Mouse (Mus musculus): ENCODE data around the gene Shisal1. TPM values are rescaled to one million over a fixed set of nuclear protein-coding genes. Genes with fewer than 3 reads are reported as not detected.
A peak's percentile ranks its signal among the peaks of the same experiment; 100 is the strongest.

Shisal1 gene
- polyA plus RNA-seq, 1 experiment from 2014 or later = 4.2 TPM

GRCm38 (mm10) chr15:84418266-84418610, 28.7 kb downstream of the Shisal1 start:
- Histone ChIP-seq H3K27me3 (peaks cover 23% of the 10 kb centered on the region; the same call in 1 of the 2 replicates), H3K36me3 (no peaks in the 10 kb centered on the region), H3K27ac (no peak overlapping the region), H3K4me2 (replicated peaks) (no peak overlapping the region), H3K9me3 (no peaks in the 10 kb centered on the region), H3K9ac (no peak overlapping the region), H3K4me3 (no peak overlapping the region), H3K4me1 (peaks cover 11% of the 10 kb centered on the region)
- 46% methylated on average over 4 of the region's 4 CpGs for WGBS
- ATAC-seq (ENCODE audit: insufficient number of reproducible peaks, insufficient read depth, low FRiP score, low TSS enrichment) = no peak

GRCm38 (mm10) chr15:84417592-84418265, 29.2 kb downstream of the Shisal1 start:
- H3K4me2 ChIP-seq (replicated peaks) = no peak overlapping the region
- H3K9me3 ChIP-seq = no peaks in the 10 kb centered on the region
- H3K4me3 ChIP-seq = no peak overlapping the region
- H3K27ac ChIP-seq = no peak overlapping the region
- peaks cover 11% of the 10 kb centered on the region for H3K4me1 ChIP-seq
- H3K36me3 ChIP-seq = no peaks in the 10 kb centered on the region
- no peak for ATAC-seq (ENCODE audit: insufficient number of reproducible peaks, insufficient read depth, low FRiP score, low TSS enrichment)
- 24% methylated on average over 13 of the region's 13 CpGs for WGBS
- peaks cover 19% of the 10 kb centered on the region; the same call in 1 of the 2 replicates for H3K27me3 ChIP-seq
- no peak overlapping the region for H3K9ac ChIP-seq

- Histone ChIP-seq H3K27me3 (0 out of 2 replicates have a peak, but pooled peaks cover 18% of the 10 kb centered on the region), H3K27ac (no peak overlapping the region), H3K4me1 (peaks cover 16% of the 10 kb centered on the region), H3K9me3 (no peaks in the 10 kb centered on the region), H3K36me3 (no peaks in the 10 kb centered on the region), H3K4me2 (replicated peaks) (no peak overlapping the region), H3K9ac (no peak overlapping the region), H3K4me3 (no peak overlapping the region)
- 69% methylated on average over 14 of the region's 14 CpGs for WGBS
- ATAC-seq (ENCODE audit: insufficient number of reproducible peaks, insufficient read depth, low FRiP score, low TSS enrichment) = no peak; the same call in 1 of the 2 replicates
These were observed 29.9 kb downstream of the Shisal1 start for GRCm38 (mm10) chr15:84417017-84417416.

- Histone ChIP-seq H3K27ac (no peak overlapping the region), H3K4me2 (replicated peaks) (no peak overlapping the region), H3K36me3 (no peaks in the 10 kb centered on the region), H3K4me1 (peaks cover 21% of the 10 kb centered on the region), H3K9ac (no peak overlapping the region), H3K9me3 (no peaks in the 10 kb centered on the region), H3K27me3 (0 out of 2 replicates have a peak, but pooled peaks cover 10% of the 10 kb centered on the region), H3K4me3 (no peak overlapping the region)
- no peak for ATAC-seq (ENCODE audit: insufficient number of reproducible peaks, insufficient read depth, low FRiP score, low TSS enrichment)
- 44% methylated on average over 9 of the region's 9 CpGs for WGBS
These were observed 32.7 kb downstream of the Shisal1 start for GRCm38 (mm10) chr15:84414040-84414848.

- 19% methylated on average over 6 of the region's 6 CpGs for WGBS
- Histone ChIP-seq H3K4me3 (no peak overlapping the region), H3K9me3 (no peaks in the 10 kb centered on the region), H3K27me3 (peaks cover 10% of the 10 kb centered on the region; the same call in 1 of the 2 replicates), H3K4me2 (replicated peaks) (no peak overlapping the region), H3K36me3 (no peaks in the 10 kb centered on the region), H3K9ac (no peak overlapping the region; the same call in 1 of the 2 replicates), H3K27ac (no peak overlapping the region), H3K4me1 (peaks cover 35% of the 10 kb centered on the region; the same call in 1 of the 2 replicates)
- no peak for ATAC-seq (ENCODE audit: insufficient number of reproducible peaks, insufficient read depth, low FRiP score, low TSS enrichment)
These were observed 34.5 kb downstream of the Shisal1 start for GRCm38 (mm10) chr15:84412409-84412808.

GRCm38 (mm10) chr15:84410052-84410451, 36.8 kb downstream of the Shisal1 start:
- Histone ChIP-seq H3K9ac (no peak overlapping the region), H3K4me2 (replicated peaks) (no peak overlapping the region), H3K9me3 (no peaks in the 10 kb centered on the region), H3K27ac (peak overlapping the region; percentile 77), H3K36me3 (no peaks in the 10 kb centered on the region), H3K4me1 (peaks cover 35% of the 10 kb centered on the region; the same call in 1 of the 2 replicates), H3K4me3 (no peak overlapping the region), H3K27me3 (peaks cover 11% of the 10 kb centered on the region; the same call in 1 of the 2 replicates)
- peak; percentile 31; the same call in 1 of the 2 replicates for ATAC-seq (ENCODE audit: insufficient number of reproducible peaks, insufficient read depth, low FRiP score, low TSS enrichment)
- WGBS = 32% methylated on average over 8 of the region's 8 CpGs

- Histone ChIP-seq H3K36me3 (no peaks in the 10 kb centered on the region), H3K4me1 (peaks cover 35% of the 10 kb centered on the region; the same call in 1 of the 2 replicates), H3K9ac (no peak overlapping the region), H3K9me3 (no peaks in the 10 kb centered on the region), H3K27me3 (peaks cover 11% of the 10 kb centered on the region; the same call in 1 of the 2 replicates), H3K27ac (no peak overlapping the region), H3K4me3 (no peak overlapping the region), H3K4me2 (replicated peaks) (no peak overlapping the region)
- ATAC-seq (ENCODE audit: insufficient number of reproducible peaks, insufficient read depth, low FRiP score, low TSS enrichment) = no peak
- 28% methylated on average over 3 of the region's 3 CpGs for WGBS
These were observed 38.3 kb downstream of the Shisal1 start for GRCm38 (mm10) chr15:84408576-84408975.

GRCm38 (mm10) chr15:84405759-84406158, 41.1 kb downstream of the Shisal1 start:
- Histone ChIP-seq H3K9ac (no peak overlapping the region), H3K36me3 (no peaks in the 10 kb centered on the region), H3K4me2 (replicated peaks) (no peak overlapping the region), H3K4me3 (no peak overlapping the region), H3K4me1 (peaks cover 27% of the 10 kb centered on the region; the same call in 1 of the 2 replicates), H3K27me3 (peaks cover 14% of the 10 kb centered on the region; the same call in 1 of the 2 replicates), H3K9me3 (no peaks in the 10 kb centered on the region), H3K27ac (no peak overlapping the region)
- ATAC-seq (ENCODE audit: insufficient number of reproducible peaks, insufficient read depth, low FRiP score, low TSS enrichment) = no peak
- WGBS = 88% methylated on average over 3 of the region's 3 CpGs

GRCm38 (mm10) chr15:84403454-84404113, 43.3 kb downstream of the Shisal1 start:
- ATAC-seq (ENCODE audit: insufficient number of reproducible peaks, insufficient read depth, low FRiP score, low TSS enrichment) = no peak
- H3K9ac ChIP-seq = no peak overlapping the region

GRCm38 (mm10) chr15:84398617-84399016, 48.3 kb downstream of the Shisal1 start:
- ATAC-seq (ENCODE audit: insufficient number of reproducible peaks, insufficient read depth, low FRiP score, low TSS enrichment) = no peak

More at GRCm38 (mm10) chr15:84403454-84404113, 43.3 kb downstream of the Shisal1 start:
- 0 out of 2 replicates have a peak overlapping the region, but pooled peaks have one; percentile 12 for H3K27ac ChIP-seq
- no peaks in the 10 kb centered on the region for H3K9me3 ChIP-seq
- H3K36me3 ChIP-seq = no peaks in the 10 kb centered on the region
- no peak overlapping the region for H3K4me3 ChIP-seq
- 46% methylated on average over 10 of the region's 10 CpGs for WGBS
- peaks cover 14% of the 10 kb centered on the region; the same call in 1 of the 2 replicates for H3K27me3 ChIP-seq
- H3K4me1 ChIP-seq = peaks cover 11% of the 10 kb centered on the region; the same call in 1 of the 2 replicates
- no peak overlapping the region for H3K4me2 ChIP-seq (replicated peaks)

GRCm38 (mm10) chr15:84397663-84398169, 49.2 kb downstream of the Shisal1 start:
- Histone ChIP-seq H3K4me2 (replicated peaks) (no peak overlapping the region), H3K4me3 (no peak overlapping the region), H3K27me3 (no peaks in the 10 kb centered on the region), H3K9ac (no peak overlapping the region), H3K4me1 (peaks cover 7% of the 10 kb centered on the region; the same call in 1 of the 2 replicates), H3K9me3 (no peaks in the 10 kb centered on the region), H3K27ac (no peak overlapping the region), H3K36me3 (no peaks in the 10 kb centered on the region)
- 65% methylated on average over 14 of the region's 14 CpGs for WGBS
- no peak for ATAC-seq (ENCODE audit: insufficient number of reproducible peaks, insufficient read depth, low FRiP score, low TSS enrichment)

More at GRCm38 (mm10) chr15:84398617-84399016, 48.3 kb downstream of the Shisal1 start:
- Histone ChIP-seq H3K9ac (no peak overlapping the region), H3K9me3 (no peaks in the 10 kb centered on the region), H3K4me1 (peaks cover 4% of the 10 kb centered on the region; the same call in 1 of the 2 replicates), H3K27me3 (peaks cover 4% of the 10 kb centered on the region; the same call in 1 of the 2 replicates), H3K27ac (no peak overlapping the region), H3K4me3 (no peak overlapping the region), H3K36me3 (no peaks in the 10 kb centered on the region), H3K4me2 (replicated peaks) (no peak overlapping the region)
- 82% methylated on average over 4 of the region's 4 CpGs for WGBS

All from embryonic facial prominence, embryonic 12.5 days (tissue).